Mouse (Mus musculus) ES-E14 (cell line): ENCODE measurements at regions not wholly inside any gene's neighbourhood (a gene's known extent, or its start where the extent isn't known, plus 50 kb on each side); places are given as distances from the start of the nearest gene placed in this dataset.

Experiments
- CHD2 ChIP-seq: IDR thresholded peaks from 2 replicates; pipeline ENCODE4 v1.6.1; 2014; ENCODE audit warnings: mild to moderate bottlenecking, low read depth, low read length, inconsistent platforms
- HCFC1 ChIP-seq: IDR thresholded peaks from 2 replicates; pipeline ENCODE4 v1.6.1; 2012; ENCODE audit warnings: low read length, inconsistent platforms, borderline replicate concordance; ENCODE audit not compliant: insufficient read depth
- MAFK ChIP-seq: IDR thresholded peaks from 2 replicates; pipeline ENCODE4 v1.6.1; 2014; ENCODE audit warnings: mild to moderate bottlenecking, low read depth, low read length, inconsistent platforms; ENCODE audit not compliant: insufficient read depth
- ZNF384 ChIP-seq: IDR thresholded peaks from 2 replicates; pipeline ENCODE4 v1.6.1; 2012; ENCODE audit warnings: low read depth, low read length, inconsistent platforms

DNA sequence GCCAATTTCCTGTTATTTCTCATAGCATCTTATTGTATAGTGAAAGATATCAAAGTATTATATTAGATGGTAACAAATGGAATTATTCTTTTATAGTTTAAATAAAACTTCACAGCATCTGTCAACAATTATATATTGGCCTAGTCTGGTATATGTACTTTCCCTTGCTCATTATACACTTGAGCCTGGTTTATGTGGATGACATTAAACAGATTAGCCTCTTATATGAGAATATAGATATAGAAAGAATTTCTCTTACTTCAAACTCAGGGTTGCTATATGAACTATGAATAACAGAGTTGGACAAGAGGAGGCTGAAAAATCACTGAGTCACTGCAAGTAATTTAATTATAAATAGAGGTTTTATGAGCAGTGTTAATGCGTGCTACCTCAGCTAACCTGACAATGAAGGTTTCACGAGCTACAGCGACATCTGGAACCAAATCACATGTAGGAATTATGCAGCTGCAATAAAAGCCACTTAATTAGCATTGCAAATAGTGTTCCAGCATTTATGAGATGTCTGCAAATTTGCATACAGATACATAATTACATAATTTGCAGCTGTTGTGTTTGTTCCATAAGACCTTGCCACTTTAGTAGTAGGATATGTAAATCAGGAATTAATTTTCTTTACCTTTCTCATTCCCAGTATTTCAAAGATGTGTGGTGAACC is 452.9 kb upstream of the Frg1 start:
- TF ChIP-seq CHD2, result no peak
- TF ChIP-seq HCFC1, result no peak
- TF ChIP-seq MAFK, result no peak
- TF ChIP-seq ZNF384, result no peak
